Mouse (Mus musculus): Measurements from ENCODE around the gene Myo3b. TPM values are rescaled to one million over a fixed set of nuclear protein-coding genes. Genes with fewer than 3 reads are reported as not detected.

Gene Myo3b
- polyA plus RNA-seq, 1 experiment from 2014 or later, result not detected

DNA sequence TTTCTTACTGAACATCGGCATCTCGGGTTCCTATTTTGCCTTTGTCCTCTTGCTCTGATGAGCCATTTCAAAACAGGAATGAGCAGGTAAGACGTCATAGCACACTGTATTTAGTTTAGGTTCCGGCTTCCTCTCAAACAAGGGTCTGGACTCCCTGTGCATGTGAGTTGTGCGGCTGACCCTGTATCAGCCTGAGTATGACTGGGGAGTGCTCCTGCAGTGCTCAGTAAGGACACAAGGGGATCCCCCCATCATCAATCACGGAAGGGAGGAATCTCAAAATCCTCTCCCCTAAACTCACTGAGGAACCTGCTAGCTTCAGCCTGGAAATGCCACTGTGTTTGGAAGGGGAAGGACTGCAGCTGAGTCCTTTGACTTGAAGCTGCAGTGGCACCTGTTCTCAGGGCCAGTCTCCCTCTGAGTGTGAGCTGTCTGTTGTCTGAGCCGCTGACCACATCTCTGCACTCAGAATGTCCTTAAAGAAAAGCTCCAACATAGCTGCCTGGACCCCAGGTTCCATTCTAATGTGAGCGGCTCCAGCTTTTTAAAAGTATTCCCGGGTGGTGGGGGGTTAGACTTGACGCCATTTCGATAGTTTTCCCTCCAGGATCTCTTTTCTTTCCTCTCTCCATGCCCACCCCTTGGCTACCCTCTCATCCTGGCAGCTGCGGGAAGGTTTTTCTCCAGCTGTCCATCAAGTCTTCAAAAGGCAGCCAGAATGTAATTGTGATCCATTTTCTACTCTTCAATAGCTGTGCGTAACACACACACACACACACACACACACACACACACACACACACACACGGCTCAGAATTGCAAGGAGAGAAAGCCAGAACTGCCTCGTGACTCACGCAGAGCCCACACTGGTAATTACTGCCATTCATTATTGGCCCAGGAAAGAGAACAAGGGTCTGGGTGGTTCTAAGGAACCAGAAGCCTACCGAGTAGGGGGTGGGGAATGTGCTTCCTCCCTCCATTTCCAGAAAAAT is 129.3 kb downstream of the Myo3b start:
- Histone ChIP-seq H3K9me3 (no peaks in the 10 kb centered on the region), H3K9ac (replicated peaks) (no peak overlapping the region), H3K4me2 (no peak overlapping the region), H3K27me3 (no peaks in the 10 kb centered on the region; the same call in 1 of the 2 replicates), H3K27ac (no peak overlapping the region), H3K4me3 (replicated peaks) (no peak overlapping the region), H3K4me1 (replicated peaks) (peaks cover 8% of the 10 kb centered on the region; the same call in 1 of the 2 replicates), H3K36me3 (no peaks in the 10 kb centered on the region)
- ATAC-seq (ENCODE audit: insufficient number of reproducible peaks, insufficient read depth, low FRiP score, low TSS enrichment, low read depth), result no peak
- 69% methylated on average over 15 of the region's 17 CpGs for WGBS

DNA sequence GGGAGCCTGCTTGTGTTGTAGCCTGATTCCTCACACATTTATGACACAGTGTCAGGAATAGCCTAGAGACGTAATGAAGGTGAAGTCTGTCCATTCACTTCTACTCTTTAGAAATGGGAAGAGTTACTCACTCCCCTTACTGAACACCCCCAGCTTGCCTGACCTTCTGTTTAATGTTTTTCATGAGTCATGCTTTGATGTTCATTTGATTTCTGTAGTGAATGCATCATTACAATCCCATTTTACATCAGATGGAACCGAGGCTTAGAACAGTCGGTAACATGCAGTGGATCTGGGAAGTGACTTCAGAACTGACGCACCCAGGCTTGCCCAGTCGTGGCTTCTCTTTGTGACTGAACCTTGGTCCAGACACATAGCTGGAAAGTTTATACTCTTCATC is 131.5 kb downstream of the Myo3b start:
- WGBS, result 84% methylated on average over 5 of the region's 5 CpGs

DNA sequence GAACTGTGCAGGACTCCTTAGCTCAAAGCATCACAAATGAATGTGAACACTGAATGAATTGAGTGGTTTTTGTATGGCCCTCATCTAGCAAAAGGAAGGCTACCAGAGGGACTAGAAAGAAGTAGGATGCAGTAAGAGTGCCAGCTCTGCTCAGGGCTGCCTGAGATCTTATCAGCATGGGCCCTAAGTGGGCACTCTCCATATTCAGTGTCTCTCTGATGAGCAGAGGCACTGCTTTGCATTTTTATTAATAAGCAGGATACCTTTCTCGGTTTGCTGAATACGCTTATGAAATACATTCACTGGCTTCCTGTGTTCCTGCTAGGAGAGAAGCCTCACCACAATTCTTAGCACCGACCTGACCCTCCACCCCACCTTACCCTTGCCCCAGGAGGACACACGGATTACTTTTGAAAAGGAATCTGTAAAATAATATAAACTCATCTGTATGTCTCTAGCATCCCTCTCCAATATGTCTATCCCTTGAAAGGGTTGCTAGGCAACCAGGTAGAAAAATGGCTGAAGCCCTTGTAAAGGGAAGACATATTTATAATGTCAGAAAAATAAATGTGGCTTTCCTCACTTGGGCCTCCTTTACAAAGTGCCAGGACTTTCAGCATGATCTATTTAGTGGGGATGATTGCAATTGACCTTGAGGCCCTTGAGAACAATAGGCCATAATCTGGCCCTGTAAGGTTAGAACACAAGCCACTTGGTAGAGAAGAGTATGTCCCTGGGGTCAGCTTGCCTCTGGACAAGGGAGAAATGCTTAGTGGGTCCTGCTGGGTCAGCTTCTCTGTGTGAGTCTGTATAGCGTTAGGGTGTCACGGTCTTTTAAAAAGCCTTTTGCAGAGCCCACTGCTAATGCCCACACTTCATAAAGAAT is 138.1 kb downstream of the Myo3b start:
- no peak overlapping the region for H3K9ac ChIP-seq (replicated peaks)
- ATAC-seq (ENCODE audit: insufficient number of reproducible peaks, insufficient read depth, low FRiP score, low TSS enrichment, low read depth), result no peak
- H3K27ac ChIP-seq, result no peak overlapping the region
- H3K4me1 ChIP-seq (replicated peaks), result no peaks in the 10 kb centered on the region
- no peak overlapping the region for H3K4me3 ChIP-seq (replicated peaks)
- no peak overlapping the region for H3K4me2 ChIP-seq
- no peaks in the 10 kb centered on the region for H3K9me3 ChIP-seq
- no peaks in the 10 kb centered on the region for H3K27me3 ChIP-seq
- H3K36me3 ChIP-seq, result no peaks in the 10 kb centered on the region
- 78% methylated on average over 6 of the region's 6 CpGs for WGBS

More for the DNA sequence above, 131.5 kb downstream of the Myo3b start:
- H3K4me3 ChIP-seq (replicated peaks), result no peak overlapping the region
- no peaks in the 10 kb centered on the region for H3K36me3 ChIP-seq
- H3K4me1 ChIP-seq (replicated peaks), result peaks cover 8% of the 10 kb centered on the region; the same call in 1 of the 2 replicates
- H3K4me2 ChIP-seq, result no peak overlapping the region
- no peak overlapping the region for H3K9ac ChIP-seq (replicated peaks)
- ATAC-seq (ENCODE audit: insufficient number of reproducible peaks, insufficient read depth, low FRiP score, low TSS enrichment, low read depth), result no peak
- no peaks in the 10 kb centered on the region for H3K27me3 ChIP-seq
- H3K27ac ChIP-seq, result no peak overlapping the region
- no peaks in the 10 kb centered on the region for H3K9me3 ChIP-seq

DNA sequence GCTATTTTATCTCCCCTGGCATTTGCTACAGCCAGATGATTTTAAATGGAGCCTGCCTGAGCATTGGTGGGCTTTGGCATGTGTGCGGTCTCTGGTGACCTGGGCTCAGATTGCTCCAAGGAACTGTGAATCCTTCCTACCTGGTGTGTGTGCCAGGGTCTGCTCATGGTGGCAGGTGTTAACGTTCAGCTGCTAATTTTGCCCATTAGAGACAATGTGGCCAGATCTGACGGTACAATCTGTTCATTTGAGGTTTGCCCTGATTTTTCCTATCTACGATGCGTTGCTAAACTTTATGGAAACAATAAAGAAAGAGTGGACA is 138.7 kb downstream of the Myo3b start:
- no peak for ATAC-seq (ENCODE audit: insufficient number of reproducible peaks, insufficient read depth, low FRiP score, low TSS enrichment, low read depth)
- H3K27ac ChIP-seq, result no peak overlapping the region
- no peaks in the 10 kb centered on the region for H3K4me1 ChIP-seq (replicated peaks)
- WGBS, result 80% methylated on average over 5 of the region's 5 CpGs
- H3K9me3 ChIP-seq, result no peaks in the 10 kb centered on the region
- H3K36me3 ChIP-seq, result no peaks in the 10 kb centered on the region
- no peaks in the 10 kb centered on the region for H3K27me3 ChIP-seq
- no peak overlapping the region for H3K4me3 ChIP-seq (replicated peaks)
- H3K9ac ChIP-seq (replicated peaks), result no peak overlapping the region
- no peak overlapping the region for H3K4me2 ChIP-seq

DNA sequence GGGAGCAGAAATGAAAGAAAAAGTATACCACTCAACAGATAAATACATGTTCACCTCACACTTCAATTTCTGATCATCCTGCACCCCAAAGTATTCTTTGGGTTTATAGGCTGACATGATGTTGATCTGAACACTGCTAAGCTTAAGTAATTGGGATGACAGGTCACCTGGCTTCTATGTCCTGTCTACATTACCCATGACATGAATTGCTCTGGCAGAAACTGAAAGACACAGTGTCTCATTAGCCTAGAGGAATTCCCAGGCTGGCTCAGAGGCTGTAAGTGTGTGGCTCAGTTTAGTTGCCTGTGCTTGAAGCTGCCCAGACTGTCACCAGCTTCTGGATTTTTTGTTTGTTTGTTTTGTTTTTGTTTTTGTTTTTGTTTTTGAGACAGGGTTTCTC is 139.3 kb downstream of the Myo3b start:
- Histone ChIP-seq H3K4me1 (replicated peaks) (no peaks in the 10 kb centered on the region), H3K9me3 (no peaks in the 10 kb centered on the region), H3K4me2 (no peak overlapping the region), H3K27ac (no peak overlapping the region), H3K27me3 (no peaks in the 10 kb centered on the region), H3K36me3 (no peaks in the 10 kb centered on the region), H3K4me3 (replicated peaks) (no peak overlapping the region), H3K9ac (replicated peaks) (no peak overlapping the region)
- ATAC-seq (ENCODE audit: insufficient number of reproducible peaks, insufficient read depth, low FRiP score, low TSS enrichment, low read depth), result no peak

DNA sequence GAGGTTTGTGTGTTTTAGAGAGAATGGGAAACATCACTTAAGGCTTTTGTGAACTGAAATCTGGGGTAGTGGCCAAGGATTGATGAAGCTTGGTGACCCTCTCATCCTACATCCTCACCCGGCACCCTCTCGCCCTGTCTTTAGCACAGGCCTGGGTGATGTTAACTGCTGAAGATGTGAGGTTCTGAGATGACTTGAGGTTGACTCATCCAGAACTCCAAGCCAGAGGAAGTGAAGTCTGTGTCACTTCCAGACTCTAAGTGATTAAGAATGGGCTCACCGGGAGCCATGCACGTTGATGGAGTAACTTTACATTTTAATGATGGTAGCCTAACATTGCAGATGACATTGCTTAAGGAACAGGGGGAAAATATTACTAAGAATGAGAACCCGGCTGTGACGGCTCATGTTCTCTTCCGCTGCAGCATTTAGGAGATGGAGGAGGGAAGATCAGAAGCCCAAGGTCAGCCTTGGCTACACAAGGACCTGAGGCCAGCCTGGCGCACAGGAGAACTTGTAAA is 143.3 kb downstream of the Myo3b start:
- 90% methylated on average over 8 of the region's 8 CpGs for WGBS
- H3K9me3 ChIP-seq, result no peaks in the 10 kb centered on the region
- no peak for ATAC-seq (ENCODE audit: insufficient number of reproducible peaks, insufficient read depth, low FRiP score, low TSS enrichment, low read depth)

DNA sequence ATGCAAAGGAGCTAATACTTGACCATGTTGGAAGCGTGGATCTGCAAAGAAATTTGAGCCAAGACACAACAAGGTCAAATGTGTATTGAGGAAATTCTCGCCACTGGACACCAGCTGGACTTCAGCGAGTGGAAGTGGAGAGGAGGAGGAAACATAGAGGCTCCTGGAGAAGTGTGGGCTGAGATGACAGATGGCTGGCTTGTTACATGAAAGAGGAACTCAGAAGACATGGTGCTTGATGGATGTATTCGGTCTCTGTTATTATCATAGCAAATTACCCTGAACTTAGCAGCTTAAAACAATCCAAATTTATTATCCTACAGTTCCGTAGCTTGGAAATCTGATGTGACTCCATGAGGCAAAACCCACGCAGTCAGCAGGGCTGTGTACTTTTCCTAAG is 148.1 kb downstream of the Myo3b start:
- Histone ChIP-seq H3K36me3 (no peaks in the 10 kb centered on the region), H3K4me2 (no peak overlapping the region), H3K27me3 (no peaks in the 10 kb centered on the region), H3K27ac (no peak overlapping the region), H3K9ac (replicated peaks) (no peak overlapping the region), H3K9me3 (no peaks in the 10 kb centered on the region), H3K4me1 (replicated peaks) (peaks cover 5% of the 10 kb centered on the region; the same call in 1 of the 2 replicates), H3K4me3 (replicated peaks) (no peak overlapping the region)
- no peak for ATAC-seq (ENCODE audit: insufficient number of reproducible peaks, insufficient read depth, low FRiP score, low TSS enrichment, low read depth)
- 78% methylated on average over 6 of the region's 6 CpGs for WGBS

More for the DNA sequence above, 143.3 kb downstream of the Myo3b start:
- H3K9ac ChIP-seq (replicated peaks), result no peak overlapping the region
- H3K27ac ChIP-seq, result no peak overlapping the region
- H3K27me3 ChIP-seq, result no peaks in the 10 kb centered on the region
- no peaks in the 10 kb centered on the region for H3K36me3 ChIP-seq
- 0 out of 2 replicates have a peak, but pooled peaks cover 5% of the 10 kb centered on the region for H3K4me1 ChIP-seq (replicated peaks)
- H3K4me2 ChIP-seq, result no peak overlapping the region
- H3K4me3 ChIP-seq (replicated peaks), result no peak overlapping the region

DNA sequence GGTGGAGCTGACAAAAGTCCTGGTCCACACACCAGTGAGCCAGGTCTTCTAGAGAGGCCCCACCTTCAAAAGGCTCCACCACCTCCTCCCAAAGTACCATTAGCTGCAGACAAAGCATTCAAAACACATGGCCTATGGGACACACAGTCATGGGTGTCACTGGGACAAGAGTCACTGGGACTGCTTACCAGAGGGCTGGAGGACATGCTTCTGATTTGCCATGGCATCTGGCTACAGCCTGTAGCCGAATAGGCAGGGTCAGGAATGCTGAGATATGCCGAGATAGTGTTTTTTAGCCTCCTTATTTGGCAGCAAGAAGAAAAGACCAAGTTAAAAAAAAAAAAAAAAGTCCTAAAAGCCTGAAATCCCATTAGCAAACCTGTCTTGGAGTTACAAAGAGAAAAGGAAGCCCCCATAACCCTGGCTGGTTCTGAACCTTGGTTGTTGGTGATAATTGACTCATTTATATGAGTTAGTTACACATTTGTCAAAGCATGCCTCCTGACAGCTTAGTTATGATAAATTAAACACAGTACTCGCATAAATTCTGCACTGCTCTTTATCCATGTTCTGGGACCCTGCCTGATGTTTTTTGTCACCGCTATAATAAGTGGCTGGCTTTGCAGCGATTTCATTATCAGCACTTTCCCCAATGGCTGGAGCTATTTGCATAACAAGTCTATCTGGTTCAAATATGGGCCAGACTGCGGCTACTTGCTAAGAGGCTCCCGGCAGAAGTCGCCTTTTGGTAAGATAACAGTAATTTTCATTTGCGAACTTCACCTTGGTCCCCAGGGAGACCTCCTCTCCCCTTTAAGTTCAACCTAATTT is 156.7 kb downstream of the Myo3b start:
- H3K36me3 ChIP-seq, result no peaks in the 10 kb centered on the region
- no peaks in the 10 kb centered on the region for H3K27me3 ChIP-seq
- no peak overlapping the region for H3K4me2 ChIP-seq
- H3K4me3 ChIP-seq (replicated peaks), result no peak overlapping the region
- WGBS, result 84% methylated on average over 9 of the region's 9 CpGs
- no peaks in the 10 kb centered on the region for H3K9me3 ChIP-seq
- no peak overlapping the region for H3K27ac ChIP-seq
- ATAC-seq (ENCODE audit: insufficient number of reproducible peaks, insufficient read depth, low FRiP score, low TSS enrichment, low read depth), result no peak
- H3K9ac ChIP-seq (replicated peaks), result no peak overlapping the region
- no peaks in the 10 kb centered on the region for H3K4me1 ChIP-seq (replicated peaks)

DNA sequence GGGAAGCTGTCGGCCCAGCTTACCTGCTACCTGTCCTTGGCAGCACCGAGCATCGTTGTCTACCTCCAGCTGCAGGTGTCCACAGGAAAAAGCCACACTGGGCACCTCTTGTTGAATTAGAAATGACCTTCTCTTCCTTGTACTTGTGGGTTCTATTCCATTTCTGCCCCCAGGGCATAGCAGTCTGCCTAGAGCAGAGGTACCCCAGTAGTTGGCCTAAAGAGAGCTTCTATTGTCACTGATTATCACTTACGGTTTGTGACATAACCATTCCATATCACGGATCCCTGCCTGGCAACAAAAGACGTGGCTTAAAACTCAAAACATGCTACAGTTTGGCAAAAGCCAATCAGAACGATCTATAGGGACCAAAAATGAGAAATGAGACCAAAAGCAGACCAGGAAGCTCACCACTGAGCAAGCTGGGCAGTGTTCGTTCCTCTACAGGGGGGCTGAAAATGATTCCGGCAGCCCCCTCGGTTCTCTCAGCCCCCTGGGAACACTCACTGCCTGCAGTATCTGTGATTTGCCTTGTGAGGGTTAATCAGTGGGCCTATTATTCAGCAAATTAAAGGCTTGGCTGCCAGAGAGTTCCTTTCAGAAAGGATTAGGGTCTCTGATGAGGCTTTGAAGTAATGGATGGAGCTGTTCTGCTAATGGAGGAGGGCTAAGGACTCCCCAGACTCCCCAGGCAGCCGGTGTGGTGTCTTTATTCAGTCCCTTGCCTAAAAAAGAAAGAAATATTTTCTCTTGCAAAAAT is 163.1 kb downstream of the Myo3b start:
- no peak for ATAC-seq (ENCODE audit: insufficient number of reproducible peaks, insufficient read depth, low FRiP score, low TSS enrichment, low read depth)
- Histone ChIP-seq H3K36me3 (no peaks in the 10 kb centered on the region), H3K4me2 (no peak overlapping the region), H3K27me3 (peaks cover 6% of the 10 kb centered on the region; the same call in 1 of the 2 replicates), H3K9me3 (no peaks in the 10 kb centered on the region), H3K4me1 (replicated peaks) (peaks cover 17% of the 10 kb centered on the region), H3K27ac (no peak overlapping the region), H3K4me3 (replicated peaks) (no peak overlapping the region), H3K9ac (replicated peaks) (no peak overlapping the region)
- 39% methylated on average over 11 of the region's 11 CpGs for WGBS

DNA sequence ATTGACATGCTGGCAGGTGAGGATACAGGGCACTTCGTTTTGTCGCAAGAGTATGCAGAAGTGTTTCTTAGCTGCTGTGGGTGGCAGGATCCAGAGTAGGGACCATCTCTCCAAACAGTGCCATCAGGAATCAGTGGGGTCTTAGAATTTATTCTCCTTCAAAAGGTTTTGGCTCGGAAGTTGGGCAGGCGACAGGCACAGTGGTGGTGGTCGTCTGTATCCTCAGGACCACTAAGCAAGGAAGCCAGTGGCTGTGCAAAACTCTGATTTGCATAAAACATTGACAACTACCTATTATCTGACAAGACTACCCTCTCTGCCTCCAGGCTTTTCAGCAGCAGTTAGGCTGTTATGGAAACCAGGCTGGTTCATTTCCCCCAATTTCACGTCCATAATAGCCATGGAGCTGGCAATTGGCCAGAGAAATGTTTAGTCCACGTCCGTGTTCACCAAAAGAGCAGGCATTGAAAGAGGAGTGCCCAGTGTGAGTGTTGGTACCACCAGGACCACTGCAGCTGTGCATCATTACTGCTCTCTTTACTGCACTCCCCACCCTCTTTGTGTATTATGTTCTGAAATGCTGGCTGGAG is 163.7 kb downstream of the Myo3b start:
- H3K9me3 ChIP-seq, result no peaks in the 10 kb centered on the region
- H3K4me2 ChIP-seq, result no peak overlapping the region
- no peaks in the 10 kb centered on the region for H3K36me3 ChIP-seq
- H3K9ac ChIP-seq (replicated peaks), result no peak overlapping the region
- 24% methylated on average over 8 of the region's 8 CpGs for WGBS
- H3K27ac ChIP-seq, result no peak overlapping the region
- peaks cover 17% of the 10 kb centered on the region for H3K4me1 ChIP-seq (replicated peaks)
- H3K27me3 ChIP-seq, result peaks cover 6% of the 10 kb centered on the region; the same call in 1 of the 2 replicates
- ATAC-seq (ENCODE audit: insufficient number of reproducible peaks, insufficient read depth, low FRiP score, low TSS enrichment, low read depth), result no peak
- no peak overlapping the region for H3K4me3 ChIP-seq (replicated peaks)
